Mouse (Mus musculus): Measurements from ENCODE around the gene Gm45785. TPM values are rescaled to one million over a fixed set of nuclear protein-coding genes. Genes with fewer than 3 reads are reported as not detected.

The Gm45785 gene
- polyA plus RNA-seq, 1 experiment, result not detected

DNA sequence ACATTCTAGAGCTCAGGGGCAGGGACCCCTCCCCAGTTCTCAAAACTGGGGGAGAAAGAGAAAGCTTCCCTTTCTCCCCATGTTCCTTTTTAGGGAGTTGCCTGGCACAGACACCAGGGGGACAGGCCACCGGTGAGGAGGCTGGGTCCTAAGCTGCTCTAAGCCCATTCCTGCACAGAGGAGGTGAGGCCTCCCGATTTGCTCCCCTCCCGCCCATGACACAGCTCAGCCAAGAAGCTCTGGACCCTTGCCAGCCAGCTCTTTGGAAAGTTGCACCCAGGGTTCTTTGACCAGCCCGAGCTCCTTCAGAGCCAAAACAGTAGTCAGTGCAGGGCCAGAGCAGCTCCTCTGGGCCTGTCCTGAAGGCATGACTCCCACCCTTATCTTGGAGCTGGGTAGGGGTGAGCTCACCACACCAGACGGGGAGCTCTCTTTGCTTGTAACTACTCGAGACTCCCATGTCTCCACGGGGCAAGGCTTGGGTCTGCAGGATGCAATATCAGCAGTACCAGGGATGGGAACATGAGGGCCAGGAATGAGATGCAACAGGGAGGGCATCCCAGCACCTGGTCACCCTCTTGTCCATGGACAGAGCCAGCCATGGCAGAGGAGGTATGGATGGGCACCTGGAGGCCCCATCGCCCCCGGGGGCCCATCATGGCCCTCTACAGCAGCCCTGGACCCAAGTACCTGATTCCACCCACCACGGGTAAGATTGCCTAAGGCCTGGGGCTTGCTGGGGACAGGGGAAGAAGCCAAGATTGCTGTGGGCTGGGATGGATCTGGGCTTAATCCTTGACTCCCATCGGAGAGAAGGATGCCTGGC lies 8.2 kb downstream of the Gm45785 start, which contains the start of gene Odf3:
Gene Odf3, plus strand, starts transcription at position 51 of the 826 bp plus-strand sequence.
- H3K4me1 ChIP-seq (ENCODE audit: control insufficient read depth, insufficient read depth, low read length), result peaks cover 7% of the 10 kb centered on the region
- no peaks in the 10 kb centered on the region for H3K27me3 ChIP-seq (ENCODE audit: control insufficient read depth, insufficient read depth, low read length, poor library complexity, severe bottlenecking)
- no peak within 1 kb of the TSS for H3K4me3 ChIP-seq (ENCODE audit: low read depth, low read length)
- H3K27ac ChIP-seq (ENCODE audit: insufficient read depth, low read length), result no peak within 1 kb of the TSS
- no peak for TF ChIP-seq CTCF (IDR thresholded peaks at IDR 0.05; ENCODE audit: low read depth, low read length)
- no peak for TF ChIP-seq POLR2A (IDR thresholded peaks at IDR 0.05; ENCODE audit: insufficient read depth, low read length)
- TF ChIP-seq EP300 (IDR thresholded peaks at IDR 0.05; ENCODE audit: insufficient read depth, low read depth, low read length), result no peak
- no peak within 1 kb of the TSS for H3K9ac ChIP-seq (ENCODE audit: low read depth, poor library complexity, severe bottlenecking)
- H3K9me3 ChIP-seq (replicated peaks; ENCODE audit: control insufficient read depth, insufficient read depth, low read length, poor library complexity, severe bottlenecking), result no peaks in the 10 kb centered on the region
- no peaks in the 10 kb centered on the region; the same call in 1 of the 2 replicates for H3K36me3 ChIP-seq (ENCODE audit: control insufficient read depth, insufficient read depth, low read length, poor library complexity, severe bottlenecking)

DNA sequence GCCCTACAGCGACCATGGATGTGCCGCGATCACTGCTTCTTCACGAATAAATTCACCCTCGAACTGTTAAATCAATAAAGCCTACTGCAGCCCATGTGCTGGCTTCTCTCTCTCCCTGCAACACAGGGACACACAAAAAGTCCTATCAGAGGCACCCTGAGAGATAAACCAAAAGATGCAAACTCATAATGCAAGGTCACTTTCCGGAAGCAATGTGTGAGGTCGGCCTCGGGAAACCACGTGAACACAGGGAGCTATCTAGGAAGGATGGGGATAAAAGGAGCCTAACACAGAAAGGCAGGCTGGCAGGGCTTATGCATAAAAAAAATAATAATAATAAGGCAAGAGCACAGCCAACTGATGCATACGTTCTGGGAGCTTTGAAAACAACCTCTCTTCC lies 9.5 kb downstream of the Gm45785 start:
- no peaks in the 10 kb centered on the region for H3K9me3 ChIP-seq (replicated peaks; ENCODE audit: control insufficient read depth, insufficient read depth, low read length, poor library complexity, severe bottlenecking)
- TF ChIP-seq CTCF (IDR thresholded peaks at IDR 0.05; ENCODE audit: low read depth, low read length), result no peak
- no peak for TF ChIP-seq POLR2A (IDR thresholded peaks at IDR 0.05; ENCODE audit: insufficient read depth, low read length)
- TF ChIP-seq EP300 (IDR thresholded peaks at IDR 0.05; ENCODE audit: insufficient read depth, low read depth, low read length), result no peak
- no peaks in the 10 kb centered on the region for H3K36me3 ChIP-seq (ENCODE audit: control insufficient read depth, insufficient read depth, low read length, poor library complexity, severe bottlenecking)
- no peak overlapping the region for H3K27ac ChIP-seq (ENCODE audit: insufficient read depth, low read length)
- H3K27me3 ChIP-seq (ENCODE audit: control insufficient read depth, insufficient read depth, low read length, poor library complexity, severe bottlenecking), result no peaks in the 10 kb centered on the region
- H3K9ac ChIP-seq (ENCODE audit: low read depth, poor library complexity, severe bottlenecking), result no peak overlapping the region
- peaks cover 8% of the 10 kb centered on the region for H3K4me1 ChIP-seq (ENCODE audit: control insufficient read depth, insufficient read depth, low read length)
- no peak overlapping the region for H3K4me3 ChIP-seq (ENCODE audit: low read depth, low read length)

DNA sequence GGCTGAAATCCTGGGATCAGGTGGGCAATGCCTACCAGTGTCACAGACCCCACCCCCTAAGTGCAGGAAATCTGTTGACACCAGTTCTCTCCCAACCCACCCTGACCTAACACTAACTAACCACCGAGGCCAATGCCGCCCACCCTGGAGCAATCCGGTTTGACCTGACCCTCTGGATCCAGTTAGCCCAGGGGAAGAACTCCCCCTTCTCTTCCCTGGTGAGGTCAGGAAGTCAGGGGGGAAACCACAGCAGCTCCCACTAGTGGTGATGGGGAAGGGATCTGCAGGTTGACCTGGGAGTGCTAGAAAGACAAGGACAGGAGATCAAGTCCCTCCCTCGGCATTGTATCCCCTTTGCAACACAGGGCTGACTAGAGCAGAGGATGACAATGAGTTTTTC lies 10.4 kb downstream of the Gm45785 start:
- TF ChIP-seq CTCF (IDR thresholded peaks at IDR 0.05; ENCODE audit: low read depth, low read length) (peak; percentile 59), POLR2A (IDR thresholded peaks at IDR 0.05; ENCODE audit: insufficient read depth, low read length) (no peak), EP300 (IDR thresholded peaks at IDR 0.05; ENCODE audit: insufficient read depth, low read depth, low read length) (0 out of 2 replicates have a peak, but pooled peaks have one; percentile 2)
- Histone ChIP-seq H3K36me3 (ENCODE audit: control insufficient read depth, insufficient read depth, low read length, poor library complexity, severe bottlenecking) (no peaks in the 10 kb centered on the region), H3K9ac (ENCODE audit: low read depth, poor library complexity, severe bottlenecking) (no peak overlapping the region), H3K4me3 (ENCODE audit: low read depth, low read length) (no peak overlapping the region), H3K27ac (ENCODE audit: insufficient read depth, low read length) (no peak overlapping the region), H3K27me3 (ENCODE audit: control insufficient read depth, insufficient read depth, low read length, poor library complexity, severe bottlenecking) (no peaks in the 10 kb centered on the region), H3K4me1 (ENCODE audit: control insufficient read depth, insufficient read depth, low read length) (peaks cover 10% of the 10 kb centered on the region), H3K9me3 (replicated peaks; ENCODE audit: control insufficient read depth, insufficient read depth, low read length, poor library complexity, severe bottlenecking) (no peaks in the 10 kb centered on the region)

DNA sequence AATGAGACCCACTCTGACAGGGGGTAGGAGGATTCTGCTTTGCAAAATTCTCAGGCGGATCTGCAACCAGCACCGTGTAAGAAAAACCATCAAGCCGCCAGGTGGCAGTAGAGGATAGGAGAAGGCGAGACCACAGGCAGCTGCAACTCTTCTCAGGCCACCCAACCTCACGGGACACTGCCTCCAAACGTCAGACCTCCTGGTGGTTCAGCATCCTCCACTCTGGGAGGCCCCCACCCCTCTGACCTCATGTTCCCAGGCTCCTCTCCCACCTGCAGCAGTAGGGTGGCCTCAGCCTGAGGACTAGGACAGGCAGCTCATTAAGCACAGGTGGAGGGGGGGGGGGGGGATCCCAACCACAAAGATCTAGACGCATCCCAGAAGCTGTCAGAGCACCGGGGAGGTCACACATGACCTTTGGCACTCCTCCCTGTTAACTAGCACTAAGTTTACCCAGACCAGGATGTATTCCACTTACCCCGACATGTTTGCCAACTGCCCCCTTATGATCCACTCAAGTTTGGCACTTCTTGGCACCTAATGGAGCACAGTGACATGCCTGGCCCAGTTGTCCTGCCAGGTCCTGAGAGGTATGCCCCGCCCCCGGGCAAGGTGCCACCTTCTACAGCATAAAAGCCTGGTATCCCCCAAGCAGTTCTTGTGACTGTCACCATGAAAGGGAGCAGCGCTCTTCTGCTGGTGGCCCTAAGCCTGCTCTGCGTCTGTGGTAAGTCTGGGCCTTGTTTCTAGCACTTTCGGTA lies 11.0 kb downstream of the Gm45785 start, which contains the start of gene Scgb1c1:
Gene Scgb1c1, plus strand, starts transcription at position 643 of the 761 bp plus-strand sequence.
- no peak within 1 kb of the TSS for H3K27ac ChIP-seq (ENCODE audit: insufficient read depth, low read length)
- no peak within 1 kb of the TSS for H3K4me3 ChIP-seq (ENCODE audit: low read depth, low read length)
- H3K4me1 ChIP-seq (ENCODE audit: control insufficient read depth, insufficient read depth, low read length), result peaks cover 10% of the 10 kb centered on the region
- no peak within 1 kb of the TSS for H3K9ac ChIP-seq (ENCODE audit: low read depth, poor library complexity, severe bottlenecking)
- H3K9me3 ChIP-seq (replicated peaks; ENCODE audit: control insufficient read depth, insufficient read depth, low read length, poor library complexity, severe bottlenecking), result no peaks in the 10 kb centered on the region
- TF ChIP-seq EP300 (IDR thresholded peaks at IDR 0.05; ENCODE audit: insufficient read depth, low read depth, low read length) (0 out of 2 replicates have a peak, but pooled peaks have one; percentile 66), CTCF (IDR thresholded peaks at IDR 0.05; ENCODE audit: low read depth, low read length) (peak; percentile 87), POLR2A (IDR thresholded peaks at IDR 0.05; ENCODE audit: insufficient read depth, low read length) (no peak)
- no peaks in the 10 kb centered on the region for H3K27me3 ChIP-seq (ENCODE audit: control insufficient read depth, insufficient read depth, low read length, poor library complexity, severe bottlenecking)
- no peaks in the 10 kb centered on the region for H3K36me3 ChIP-seq (ENCODE audit: control insufficient read depth, insufficient read depth, low read length, poor library complexity, severe bottlenecking)

DNA sequence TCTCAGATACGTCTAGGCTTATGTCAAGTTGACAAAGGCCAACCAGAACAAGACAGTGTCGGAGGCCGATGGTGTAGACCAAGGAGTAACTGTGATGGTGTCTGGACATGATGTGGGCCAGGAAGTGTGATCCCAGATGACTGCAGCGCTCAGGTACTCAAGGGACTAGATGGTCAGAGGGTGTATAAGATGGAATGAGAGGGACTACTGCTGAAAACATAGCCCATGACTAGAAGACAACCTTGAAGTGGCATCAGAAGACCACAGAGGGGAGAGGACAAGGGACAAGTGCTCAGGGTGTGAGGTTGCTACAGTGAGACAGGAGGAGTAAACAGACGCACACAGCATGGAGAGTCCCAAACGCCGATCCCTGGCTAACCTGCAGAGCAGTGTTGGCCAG lies 12.3 kb downstream of the Gm45785 start:
- peaks cover 10% of the 10 kb centered on the region for H3K4me1 ChIP-seq (ENCODE audit: control insufficient read depth, insufficient read depth, low read length)
- no peaks in the 10 kb centered on the region for H3K36me3 ChIP-seq (ENCODE audit: control insufficient read depth, insufficient read depth, low read length, poor library complexity, severe bottlenecking)
- no peaks in the 10 kb centered on the region for H3K27me3 ChIP-seq (ENCODE audit: control insufficient read depth, insufficient read depth, low read length, poor library complexity, severe bottlenecking)
- H3K9ac ChIP-seq (ENCODE audit: low read depth, poor library complexity, severe bottlenecking), result no peak overlapping the region
- H3K27ac ChIP-seq (ENCODE audit: insufficient read depth, low read length), result no peak overlapping the region
- H3K4me3 ChIP-seq (ENCODE audit: low read depth, low read length), result no peak overlapping the region
- no peak for TF ChIP-seq EP300 (IDR thresholded peaks at IDR 0.05; ENCODE audit: insufficient read depth, low read depth, low read length)
- no peak for TF ChIP-seq POLR2A (IDR thresholded peaks at IDR 0.05; ENCODE audit: insufficient read depth, low read length)
- TF ChIP-seq CTCF (IDR thresholded peaks at IDR 0.05; ENCODE audit: low read depth, low read length), result no peak
- no peaks in the 10 kb centered on the region for H3K9me3 ChIP-seq (replicated peaks; ENCODE audit: control insufficient read depth, insufficient read depth, low read length, poor library complexity, severe bottlenecking)
